Mouse (Mus musculus): ENCODE measurements around the gene Fkbp3. TPM values are rescaled to one million over a fixed set of nuclear protein-coding genes. Genes with fewer than 3 reads are reported as not detected.

Gene Fkbp3
- 251 TPM for polyA plus RNA-seq (2017; shearing (Covaris generic))

GRCm38 (mm10) chr12:65073611-65074178 is at the start of gene Fkbp3:
Gene Fkbp3, minus strand, starts transcription at chr12:65074007.

GRCm38 (mm10) chr12:65075085-65075732 is 1.4 kb upstream of the Fkbp3 start, which contains the start of gene Fancm:
Gene Fancm, plus strand, starts transcription at chr12:65075603.

GRCm38 (mm10) chr12:65036190-65036870 is 37.5 kb downstream of the Fkbp3 start, which contains the start of gene Prpf39:
Gene Prpf39, plus strand, starts transcription at chr12:65036333.

Other genes starting within 250 kb of the Fkbp3 start
- gene Gm527, start 156.1 kb downstream of the Fkbp3 start, polyA plus RNA-seq (2017; shearing (Covaris generic)), result not detected
- gene Klhl28, start 108.5 kb downstream of the Fkbp3 start, polyA plus RNA-seq (2017; shearing (Covaris generic)), result 29.4 TPM
- gene Togaram1, start 108.2 kb downstream of the Fkbp3 start, polyA plus RNA-seq (2017; shearing (Covaris generic)), result 48.6 TPM
- 132 TPM for gene Prpf39, start 37.7 kb downstream of the Fkbp3 start, polyA plus RNA-seq (2017; shearing (Covaris generic))
- 7.8 TPM for gene Fancm, start 1.6 kb upstream of the Fkbp3 start, polyA plus RNA-seq (2017; shearing (Covaris generic))
- gene Mis18bp1, start 98.6 kb upstream of the Fkbp3 start, polyA plus RNA-seq (2017; shearing (Covaris generic)), result 3.4 TPM
- not detected for gene Wdr20rt, start 151.5 kb upstream of the Fkbp3 start, polyA plus RNA-seq (2017; shearing (Covaris generic))

All from inflammation-experienced regulatory T-cells, adult 16 weeks (primary cell).